Mouse (Mus musculus) CH12.LX (cell line): ENCODE data around the gene Micu1. TPM values are rescaled to one million over a fixed set of nuclear protein-coding genes. Genes with fewer than 3 reads are reported as not detected.
A peak's percentile ranks its signal among the peaks of the same experiment; 100 is the strongest.

Experiments used
- DNase-seq: peaks from one replicate; pipeline ENCODE4 v3.0.0-alpha.2; 2013; ENCODE audit errors: extremely low read depth
- H3K27ac ChIP-seq: 2 replicates; pipeline ENCODE4 v1.5.1; 2012; ENCODE audit warnings: low read depth, mild to moderate bottlenecking, control low read depth, moderate library complexity; ENCODE audit not compliant: insufficient read depth
- H3K27me3 ChIP-seq: replicated peaks from 2 replicates; pipeline ENCODE3; 2012; ENCODE audit warnings: inconsistent platforms
- H3K36me3 ChIP-seq, 2 experiments: replicated peaks in 1 of 2; 2 replicates each; pipeline versions ENCODE3 to v1.6.1; 2012; ENCODE audit warnings: inconsistent platforms in 1 of 2, low read length in 1 of 2, mild to moderate bottlenecking in 1 of 2, mixed read lengths in 1 of 2, moderate library complexity in 1 of 2; ENCODE audit not compliant: control insufficient read depth in 1 of 2, insufficient read depth in 1 of 2
- H3K4me1 ChIP-seq, 2 experiments: 2 replicates each; pipeline ENCODE4 v1.6.1; 2012; ENCODE audit warnings: inconsistent platforms in 1 of 2, moderate library complexity in 1 of 2; ENCODE audit not compliant: insufficient read depth in 2 of 2, control insufficient read depth in 1 of 2
- H3K4me2 ChIP-seq: 2 replicates; pipeline ENCODE4 v1.6.1; 2012; ENCODE audit warnings: low read depth, mild to moderate bottlenecking, control low read depth; ENCODE audit not compliant: poor library complexity, insufficient read depth, severe bottlenecking
- H3K4me3 ChIP-seq, 3 experiments: fragments of 150-350 bp in 1 of 3; sonication (generic) in 1 of 3; replicated peaks in 1 of 3; 2 replicates each; pipeline versions ENCODE3 to v1.5.1; 2011 to 2012; ENCODE audit warnings: low read depth in 2 of 3, low read length in 2 of 3, mild to moderate bottlenecking in 2 of 3, moderate library complexity in 2 of 3, control low read depth in 1 of 3, improper control_type of control experiment in 1 of 3, inconsistent platforms in 1 of 3, mixed read lengths in 1 of 3; ENCODE audit not compliant: poor library complexity in 1 of 3
- H3K79me2 ChIP-seq: replicated peaks from 2 replicates; pipeline ENCODE4 v1.6.1; 2012; ENCODE audit warnings: mild to moderate bottlenecking, moderate library complexity; ENCODE audit not compliant: control insufficient read depth, poor library complexity, insufficient read depth, severe bottlenecking; ENCODE audit errors: extremely low read depth
- H3K9ac ChIP-seq: 2 replicates; pipeline ENCODE4 v1.6.1; 2012; ENCODE audit warnings: low read depth, mild to moderate bottlenecking, control low read depth, moderate library complexity; ENCODE audit not compliant: insufficient read depth
- H3K9me3 ChIP-seq: replicated peaks from 2 replicates; pipeline ENCODE3; 2012; ENCODE audit warnings: low read length, inconsistent platforms, mixed read lengths
- BHLHE40 ChIP-seq: IDR thresholded peaks from 2 replicates; pipeline ENCODE4 v1.6.1; 2011; ENCODE audit warnings: mild to moderate bottlenecking, low read depth, low read length, improper control_type of control experiment
- CHD1 ChIP-seq: IDR thresholded peaks from 2 replicates; pipeline ENCODE4 v1.6.1; 2012; ENCODE audit warnings: low read depth, low read length, improper control_type of control experiment, inconsistent platforms
- CHD2 ChIP-seq: IDR thresholded peaks from 2 replicates; pipeline ENCODE4 v1.6.1; 2011; ENCODE audit warnings: low read length, improper control_type of control experiment
- CTCF ChIP-seq, 2 experiments: IDR thresholded peaks in 1 of 2; conservative IDR thresholded peaks in 1 of 2; 2 replicates each; pipeline ENCODE4 v1.5.1; 2011 to 2012; ENCODE audit warnings: low read depth in 2 of 2, low read length in 2 of 2, improper control_type of control experiment in 1 of 2, inconsistent platforms in 1 of 2, mild to moderate bottlenecking in 1 of 2, moderate library complexity in 1 of 2
- E2F4 ChIP-seq: IDR thresholded peaks from 2 replicates; pipeline ENCODE4 v1.6.1; 2011; ENCODE audit warnings: low read depth, low read length, improper control_type of control experiment; ENCODE audit not compliant: insufficient replicate concordance
- ELF1 ChIP-seq: IDR thresholded peaks from 2 replicates; pipeline ENCODE4 v1.6.1; 2014; ENCODE audit warnings: low read depth, mild to moderate bottlenecking, inconsistent platforms, low read length, improper control_type of control experiment
- ETS1 ChIP-seq: conservative IDR thresholded peaks from 2 replicates; pipeline ENCODE4 v1.6.1; 2012; ENCODE audit warnings: low read depth, mild to moderate bottlenecking, inconsistent platforms, low read length, improper control_type of control experiment, moderate library complexity
- GABPA ChIP-seq: IDR thresholded peaks from 2 replicates; pipeline ENCODE4 v1.6.1; 2012; ENCODE audit warnings: low read depth, low read length, improper control_type of control experiment, inconsistent platforms; ENCODE audit not compliant: insufficient replicate concordance
- HCFC1 ChIP-seq: IDR thresholded peaks from 2 replicates; pipeline ENCODE4 v1.6.1; 2012; ENCODE audit warnings: low read depth, mild to moderate bottlenecking, inconsistent platforms, low read length, improper control_type of control experiment
- IRF4 ChIP-seq: IDR thresholded peaks from 2 replicates; pipeline ENCODE4 v1.6.1; 2014; ENCODE audit warnings: low read depth, mild to moderate bottlenecking, inconsistent platforms, low read length, improper control_type of control experiment
- JUN ChIP-seq: IDR thresholded peaks from 2 replicates; pipeline ENCODE4 v1.6.1; 2011; ENCODE audit warnings: low read depth, mild to moderate bottlenecking, low read length, improper control_type of control experiment, moderate library complexity; ENCODE audit not compliant: insufficient read depth
- JUND ChIP-seq: conservative IDR thresholded peaks from 2 replicates; pipeline ENCODE4 v1.6.1; 2011; ENCODE audit warnings: low read depth, low read length, improper control_type of control experiment
- KAT2A ChIP-seq: IDR thresholded peaks from 2 replicates; pipeline ENCODE4 v1.6.1; 2012; ENCODE audit warnings: low read length, improper control_type of control experiment, inconsistent platforms; ENCODE audit not compliant: insufficient replicate concordance
- MAX ChIP-seq: IDR thresholded peaks from 2 replicates; pipeline ENCODE4 v1.6.1; 2011; ENCODE audit warnings: low read length, improper control_type of control experiment
- MAZ ChIP-seq: IDR thresholded peaks from 2 replicates; pipeline ENCODE4 v1.6.1; 2012; ENCODE audit warnings: low read depth, mild to moderate bottlenecking, inconsistent platforms, low read length, improper control_type of control experiment, moderate library complexity
- MEF2A ChIP-seq: IDR thresholded peaks from 2 replicates; pipeline ENCODE4 v1.6.1; 2014; ENCODE audit warnings: low read depth, mild to moderate bottlenecking, inconsistent platforms, low read length, improper control_type of control experiment, borderline replicate concordance
- MXI1 ChIP-seq: IDR thresholded peaks from 2 replicates; pipeline ENCODE4 v1.6.1; 2011; ENCODE audit warnings: mild to moderate bottlenecking, low read depth, low read length, improper control_type of control experiment
- MYC ChIP-seq: IDR thresholded peaks from 2 replicates; pipeline ENCODE4 v1.6.1; 2011; ENCODE audit warnings: low read depth, mild to moderate bottlenecking, improper control_type of control experiment, low read length
- NELFE ChIP-seq: IDR thresholded peaks from 2 replicates; pipeline ENCODE4 v1.6.1; 2011; ENCODE audit warnings: low read depth, low read length, improper control_type of control experiment
- NRF1 ChIP-seq: IDR thresholded peaks from 2 replicates; pipeline ENCODE4 v1.6.1; 2014; ENCODE audit warnings: low read depth, mild to moderate bottlenecking, inconsistent platforms, low read length, improper control_type of control experiment, moderate library complexity
- PAX5 ChIP-seq: IDR thresholded peaks from 2 replicates; pipeline ENCODE4 v1.6.1; 2012; ENCODE audit warnings: low read length, inconsistent platforms, mixed read lengths
- POLR2A ChIP-seq: IDR thresholded peaks from 2 replicates; pipeline ENCODE4 v1.6.1; 2011; ENCODE audit warnings: low read depth, mild to moderate bottlenecking, improper control_type of control experiment, low read length
- RAD21 ChIP-seq: IDR thresholded peaks from 2 replicates; pipeline ENCODE4 v1.6.1; 2011; ENCODE audit warnings: low read depth, mild to moderate bottlenecking, low read length, improper control_type of control experiment, moderate library complexity
- RCOR1 ChIP-seq: conservative IDR thresholded peaks from 2 replicates; pipeline ENCODE4 v1.6.1; 2012; ENCODE audit warnings: low read depth, mild to moderate bottlenecking, inconsistent platforms, low read length, improper control_type of control experiment
- TBP ChIP-seq: conservative IDR thresholded peaks from 2 replicates; pipeline ENCODE4 v1.6.1; 2011; ENCODE audit warnings: low read depth, low read length, improper control_type of control experiment
- TCF12 ChIP-seq: IDR thresholded peaks from 2 replicates; pipeline ENCODE4 v1.6.1; 2014; ENCODE audit warnings: low read depth, mild to moderate bottlenecking, inconsistent platforms, low read length, improper control_type of control experiment
- UBTF ChIP-seq: IDR thresholded peaks from 2 replicates; pipeline ENCODE4 v1.6.1; 2012; ENCODE audit warnings: low read depth, mild to moderate bottlenecking, inconsistent platforms, low read length, improper control_type of control experiment, moderate library complexity
- USF1 ChIP-seq: IDR thresholded peaks from 2 replicates; pipeline ENCODE4 v1.6.1; 2014; ENCODE audit warnings: low read depth, mild to moderate bottlenecking, inconsistent platforms, low read length, improper control_type of control experiment
- ZC3H11A ChIP-seq: IDR thresholded peaks from 2 replicates; pipeline ENCODE4 v1.6.1; 2012; ENCODE audit warnings: low read depth, mild to moderate bottlenecking, inconsistent platforms, low read length, improper control_type of control experiment
- ZMIZ1 ChIP-seq: IDR thresholded peaks from 2 replicates; pipeline ENCODE4 v1.6.1; 2012; ENCODE audit warnings: low read depth, mild to moderate bottlenecking, inconsistent platforms, low read length, improper control_type of control experiment
- dilution Hi-C: fragments of 300-500 bp; cut with MboI; formaldehyde crosslinking; loops from 2 replicates; pipeline ENCODE4 v1.14.3; 2020; ENCODE audit warnings: low sequenced_read_pairs; ENCODE audit not compliant: extremely low pct_unique_long_range_greater_than_20kb, extremely low pct_ligation_motif_present
- in situ Hi-C: fragments of 300-500 bp; cut with MboI; formaldehyde crosslinking; loops from 3 replicates; pipeline ENCODE4 v1.14.3; 2019; ENCODE audit warnings: low sequenced_read_pairs, low pct_ligation_motif_present, low pct_unique_long_range_greater_than_20kb, mixed read lengths
- polyA plus RNA-seq: library from polyadenylated mRNA; unstranded; fragments of >175 nt; gene quantifications from 2 replicates; pipeline ENCODE4 v1.2.1, GENCODE M21; 2012; ENCODE audit warnings: low read depth; ENCODE audit not compliant: insufficient read length
- total RNA-seq, 2 experiments: library from RNA; depleted of rRNA; stranded (reverse); fragments of 300-350 nt in 1 of 2; fragments of >200 nt in 1 of 2; gene quantifications; 2 replicates each; pipeline ENCODE4 v1.2.3; 2012 to 2014

The Micu1 gene
- total and polyA plus RNA-seq, 3 experiments = 23.1 to 37.1 (median 29.3) TPM

DNA sequence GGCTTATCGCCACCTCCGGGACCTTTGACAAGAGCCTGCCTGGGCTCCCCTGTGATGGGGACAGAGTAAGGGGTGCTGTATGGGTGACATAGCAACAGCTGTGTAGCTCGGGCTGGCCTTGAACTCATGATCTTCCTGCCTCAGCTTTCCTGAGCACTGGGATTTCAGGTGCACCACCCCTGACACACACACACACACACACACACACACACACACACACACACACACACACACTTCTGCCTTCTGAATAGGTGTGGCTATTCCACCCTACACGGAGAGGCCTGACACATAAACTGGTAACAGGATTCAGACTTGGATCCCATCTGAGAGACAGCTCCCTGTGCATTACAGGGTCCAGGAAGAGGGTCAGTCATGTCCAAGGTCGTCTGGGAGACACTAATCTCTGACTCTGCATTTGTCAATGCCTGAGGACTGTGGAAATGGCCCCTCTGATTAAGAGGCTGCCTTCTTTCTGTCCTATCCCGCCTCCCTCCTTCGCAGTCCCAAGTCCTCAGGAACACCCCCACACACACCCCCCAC is 206.6 kb downstream of the Micu1 start:
- TF ChIP-seq ETS1 (no peak), IRF4 (no peak), BHLHE40 (no peak), CHD2 (no peak), UBTF (no peak), TBP (no peak), RAD21 (no peak), ZMIZ1 (no peak), MAX (no peak), E2F4 (no peak), NELFE (no peak), CTCF (conservative IDR thresholded peaks at IDR 0.05 in 1 of 2, IDR thresholded peaks at IDR 0.05 in 1 of 2; ENCODE audit: low read depth in 2 of 2, low read length in 2 of 2) (no peak), MYC (no peak), PAX5 (no peak), HCFC1 (no peak), ELF1 (no peak), ZC3H11A (no peak), MEF2A (no peak)
- no peaks in the 10 kb centered on the region for H3K27me3 ChIP-seq
- dilution Hi-C loops (no loop called here), in situ Hi-C loops (loop anchor here (25.0 kb wide), 1 partner anchor 478 kb away; the partner anchor contains the start of gene Gm17455)
- peak overlapping the region in 1 of 3 experiments; percentile 26 for H3K4me3 ChIP-seq
- H3K4me2 ChIP-seq = no peak overlapping the region
- no peaks in the 10 kb centered on the region for H3K36me3 ChIP-seq
- no peak for DNase-seq
- no peaks in the 10 kb centered on the region for H3K9me3 ChIP-seq
- H3K27ac ChIP-seq = peak overlapping the region; percentile 96
- H3K4me1 ChIP-seq = peaks cover 35 to 53% of the 10 kb centered on the region in 2 experiments
- no peak overlapping the region for H3K9ac ChIP-seq
- H3K79me2 ChIP-seq = no peaks in the 10 kb centered on the region

- Histone ChIP-seq H3K9ac (no peak overlapping the region), H3K4me2 (no peak overlapping the region)
- TF ChIP-seq UBTF (no peak), MXI1 (no peak), MAX (no peak), TCF12 (peak; percentile 57; the same call in 1 of the 2 replicates), NRF1 (no peak), ZC3H11A (no peak), KAT2A (no peak), CHD1 (no peak), IRF4 (peak; percentile 50; the same call in 1 of the 2 replicates), CHD2 (no peak), JUND (no peak), MYC (no peak), TBP (no peak), USF1 (no peak), BHLHE40 (peak; percentile 67), POLR2A (no peak), PAX5 (no peak), RCOR1 (no peak), ELF1 (no peak), JUN (no peak), MAZ (no peak), RAD21 (no peak), ETS1 (peak; percentile 77), MEF2A (no peak), GABPA (no peak)
Measured at GRCm38 (mm10) chr10:59909357-59909847, 207.1 kb downstream of the Micu1 start.

More at GRCm38 (mm10) chr10:59909357-59909847, 207.1 kb downstream of the Micu1 start:
- DNase-seq = peak; percentile 82
- H3K27ac ChIP-seq = no peak overlapping the region
- no peaks in the 10 kb centered on the region for H3K27me3 ChIP-seq
- H3K4me3 ChIP-seq = peak overlapping the region in 1 of 3 experiments; percentile 29
- dilution Hi-C loops (no loop called here), in situ Hi-C loops (loop anchor here (25.0 kb wide), 1 partner anchor 478 kb away; the partner anchor contains the start of gene Gm17455)
- H3K79me2 ChIP-seq = no peaks in the 10 kb centered on the region
- no peaks in the 10 kb centered on the region for H3K9me3 ChIP-seq
- H3K36me3 ChIP-seq = no peaks in the 10 kb centered on the region
- H3K4me1 ChIP-seq = peaks cover 35 to 51% of the 10 kb centered on the region in 2 experiments
